Mouse (Mus musculus) ovary, postnatal 10 days (tissue): ENCODE data around the gene Vmn1r79.
"Not testable (repeated sequence)": the region's sequence is repeated elsewhere in the genome, so short reads cannot be mapped to it uniquely, and the experiment has no call there.

Experiments used
- DNase-seq: peaks from one replicate; pipeline ENCODE4 v3.0.0; 2022; ENCODE audit warnings: low spot score

The Vmn1r79 gene

GRCm38 (mm10) chr7:12170979-12171378 lies at the start of gene Vmn1r79:
TSS of gene Vmn1r79 (plus strand) at chr7:12171279.
- not testable (repeated sequence) for DNase-seq

- DNase-seq = no peak
Measured at GRCm38 (mm10) chr7:12149957-12150356, 21.1 kb upstream of the Vmn1r79 start, which contains the start of gene Vmn1r78. TSS of gene Vmn1r78 (plus strand) at chr7:12150257.

GRCm38 (mm10) chr7:12156463-12156862 lies 14.6 kb upstream of the Vmn1r79 start:
- DNase-seq = not testable (repeated sequence)

- DNase-seq = not testable (repeated sequence)
Measured at GRCm38 (mm10) chr7:12172926-12173325, 1.8 kb downstream of the Vmn1r79 start.

GRCm38 (mm10) chr7:12188986-12189385 lies 17.9 kb downstream of the Vmn1r79 start, which contains the start of gene Vmn1r80:
TSS of gene Vmn1r80 (plus strand) at chr7:12189286.
- DNase-seq = no peak

GRCm38 (mm10) chr7:12204141-12204540 lies 33.1 kb downstream of the Vmn1r79 start:
- no peak for DNase-seq
